Mouse (Mus musculus) T-cell, adult 66 days (primary cell): ENCODE data around the gene Cacna1e. TPM values are rescaled to one million over a fixed set of nuclear protein-coding genes. Genes with fewer than 3 reads are reported as not detected.

Source experiments
- total RNA-seq, 2 experiments: library from RNA; stranded (reverse); gene quantifications; 3 replicates in 1 of 2; 4 replicates in 1 of 2; pipeline ENCODE4 v1.2.4; 2023

Cacna1e gene
- under 1 TPM; 0.59 to 0.87 TPM for total RNA-seq

GRCm38 (mm10) chr1:154884275-154885206, at the start of gene Cacna1e:
Gene Cacna1e, minus strand, starts transcription at chr1:154884501.

Other genes starting within 250 kb of the Cacna1e start
- gene Ier5, start 215.1 kb upstream of the Cacna1e start, total RNA-seq: 100 to 1,000 TPM; 104 to 128 TPM